In the genomic region with DNA sequence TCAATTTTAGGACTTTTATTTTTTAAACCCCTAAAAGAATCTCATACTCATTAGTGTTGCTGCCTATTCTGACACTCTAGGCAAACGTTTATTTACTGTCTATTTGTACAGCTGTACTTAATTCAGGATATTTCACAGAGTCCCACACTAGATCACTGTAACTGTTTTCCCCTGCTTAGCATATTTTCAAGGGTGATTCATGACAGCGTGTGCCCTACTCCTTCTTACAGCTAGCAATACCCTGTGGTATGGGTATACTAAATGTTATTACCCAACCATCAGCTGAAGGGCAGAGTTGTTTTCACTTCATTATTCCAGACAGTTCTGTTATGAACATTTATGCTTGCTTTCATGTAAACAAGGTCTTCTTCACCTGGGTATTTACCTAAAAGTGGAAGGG, we compare ENCODE assay signal across 31 mouse cellular contexts. TPM values are rescaled to one million over a fixed set of nuclear protein-coding genes. Genes with fewer than 3 reads are reported as not detected.
"Had no signal": no experiment of that assay in that cellular context is flagged by ENCODE, and none has a peak within 500 bp of the region (broad histone marks: within the 10 kb centered on the region; RNA-seq: fewer than 3 reads in every experiment).

No protein-coding gene starts in this region.

- H3K4me2 ChIP-seq: embryonic facial prominence, embryonic 12.5 days; embryonic facial prominence, embryonic 13.5 days; embryonic facial prominence, embryonic 15.5 days; forebrain, embryonic 12.5 days; forebrain, embryonic 13.5 days; forebrain, embryonic 15.5 days had no signal

- H3K36me3 ChIP-seq: embryonic facial prominence, embryonic 10.5 days; embryonic facial prominence, embryonic 12.5 days; embryonic facial prominence, embryonic 13.5 days; embryonic facial prominence, embryonic 15.5 days; forebrain, embryonic 10.5 days; forebrain, embryonic 12.5 days; forebrain, embryonic 15.5 days had no signal

- ATAC-seq: forebrain, embryonic 13.5 days; forebrain, embryonic 14.5 days; forebrain, embryonic 15.5 days; forebrain, embryonic 16.5 days; forebrain, postnatal 0 days had no signal

- H3K27ac ChIP-seq: embryonic facial prominence, embryonic 10.5 days; embryonic facial prominence, embryonic 12.5 days; embryonic facial prominence, embryonic 13.5 days; embryonic facial prominence, embryonic 15.5 days; forebrain, embryonic 10.5 days; forebrain, embryonic 12.5 days; forebrain, embryonic 13.5 days; forebrain, embryonic 15.5 days; gastrocnemius, adult 2 months; heart, adult 2 months had no signal

- H3K4me3 ChIP-seq: embryonic facial prominence, embryonic 10.5 days; embryonic facial prominence, embryonic 12.5 days; embryonic facial prominence, embryonic 13.5 days; embryonic facial prominence, embryonic 15.5 days; erythroblast, embryonic 14.5 days; forebrain, embryonic 10.5 days; forebrain, embryonic 12.5 days; forebrain, embryonic 13.5 days; forebrain, embryonic 15.5 days; gastrocnemius, adult 2 months; heart, adult 2 months had no signal

- H3K9me3 ChIP-seq: embryonic facial prominence, embryonic 10.5 days; embryonic facial prominence, embryonic 12.5 days; embryonic facial prominence, embryonic 13.5 days; embryonic facial prominence, embryonic 15.5 days; forebrain, embryonic 10.5 days; forebrain, embryonic 12.5 days; forebrain, embryonic 13.5 days; forebrain, embryonic 15.5 days had no signal

- H3K9ac ChIP-seq: embryonic facial prominence, embryonic 12.5 days; embryonic facial prominence, embryonic 13.5 days; embryonic facial prominence, embryonic 15.5 days; forebrain, embryonic 12.5 days; forebrain, embryonic 13.5 days; forebrain, embryonic 15.5 days; forebrain, postnatal 0 days had no signal

- DNase-seq: cerebellum, adult 9-11 months; cerebellum, postnatal 10 days; cerebellum, postnatal 14 days; cerebellum, postnatal 25 days; cerebellum, postnatal 36 days; embryo, embryonic 11 days; forebrain, postnatal 0 days; gastrocnemius, adult 2 months; gastrocnemius, postnatal 10 days; gastrocnemius, postnatal 14 days; gastrocnemius, postnatal 25 days; gastrocnemius, postnatal 36 days; heart, adult 11 months; heart, adult 18-20 months; heart, adult 2 months had no signal

- H3K4me1 ChIP-seq: embryonic facial prominence, embryonic 12.5 days; forebrain, embryonic 12.5 days; forebrain, embryonic 13.5 days had no signal

RNA-seq across cellular contexts. Expression of gene 1810049J17Rik, which starts 5.7 kb away (rescaled TPM):
- total RNA-seq: forebrain, postnatal 0 days; gastrocnemius, adult 2 months; gastrocnemius, postnatal 10 days; gastrocnemius, postnatal 14 days; gastrocnemius, postnatal 36 days; granulocyte monocyte progenitor cell, adult 5-6 weeks; heart, adult 2 months had no signal
- polyA plus RNA-seq: cortical plate, adult 2 months; embryonic facial prominence, embryonic 10.5 days; embryonic facial prominence, embryonic 11.5 days; embryonic facial prominence, embryonic 13.5 days; erythroblast, embryonic 14.5 days; forebrain, embryonic 10.5 days; forebrain, embryonic 11.5 days; forebrain, embryonic 12.5 days; forebrain, embryonic 13.5 days; forebrain, embryonic 16.5 days; frontal cortex, adult 2 months; heart, adult 2 months had no signal
